Mouse (Mus musculus) CH12.LX (cell line): ENCODE results near the gene Rasa3. TPM values are rescaled to one million over a fixed set of nuclear protein-coding genes. Genes with fewer than 3 reads are reported as not detected.

Experiments used
- DNase-seq: peaks from one replicate; pipeline ENCODE4 v3.0.0-alpha.2; 2013; ENCODE audit errors: extremely low read depth
- H3K27ac ChIP-seq: 2 replicates; pipeline ENCODE4 v1.5.1; 2012; ENCODE audit warnings: low read depth, mild to moderate bottlenecking, control low read depth, moderate library complexity; ENCODE audit not compliant: insufficient read depth
- H3K27me3 ChIP-seq: replicated peaks from 2 replicates; pipeline ENCODE3; 2012; ENCODE audit warnings: inconsistent platforms
- H3K36me3 ChIP-seq, 2 experiments: replicated peaks in 1 of 2; 2 replicates each; pipeline versions ENCODE3 to v1.6.1; 2012; ENCODE audit warnings: inconsistent platforms in 1 of 2, low read length in 1 of 2, mild to moderate bottlenecking in 1 of 2, mixed read lengths in 1 of 2, moderate library complexity in 1 of 2; ENCODE audit not compliant: control insufficient read depth in 1 of 2, insufficient read depth in 1 of 2
- H3K4me1 ChIP-seq, 2 experiments: 2 replicates each; pipeline ENCODE4 v1.6.1; 2012; ENCODE audit warnings: inconsistent platforms in 1 of 2, moderate library complexity in 1 of 2; ENCODE audit not compliant: insufficient read depth in 2 of 2, control insufficient read depth in 1 of 2
- H3K4me2 ChIP-seq: 2 replicates; pipeline ENCODE4 v1.6.1; 2012; ENCODE audit warnings: low read depth, mild to moderate bottlenecking, control low read depth; ENCODE audit not compliant: poor library complexity, insufficient read depth, severe bottlenecking
- H3K4me3 ChIP-seq, 3 experiments: fragments of 150-350 bp in 1 of 3; sonication (generic) in 1 of 3; replicated peaks in 1 of 3; 2 replicates each; pipeline versions ENCODE3 to v1.5.1; 2011 to 2012; ENCODE audit warnings: low read depth in 2 of 3, low read length in 2 of 3, mild to moderate bottlenecking in 2 of 3, moderate library complexity in 2 of 3, control low read depth in 1 of 3, improper control_type of control experiment in 1 of 3, inconsistent platforms in 1 of 3, mixed read lengths in 1 of 3; ENCODE audit not compliant: poor library complexity in 1 of 3
- H3K79me2 ChIP-seq: replicated peaks from 2 replicates; pipeline ENCODE4 v1.6.1; 2012; ENCODE audit warnings: mild to moderate bottlenecking, moderate library complexity; ENCODE audit not compliant: control insufficient read depth, poor library complexity, insufficient read depth, severe bottlenecking; ENCODE audit errors: extremely low read depth
- H3K9ac ChIP-seq: 2 replicates; pipeline ENCODE4 v1.6.1; 2012; ENCODE audit warnings: low read depth, mild to moderate bottlenecking, control low read depth, moderate library complexity; ENCODE audit not compliant: insufficient read depth
- H3K9me3 ChIP-seq: replicated peaks from 2 replicates; pipeline ENCODE3; 2012; ENCODE audit warnings: low read length, inconsistent platforms, mixed read lengths
- CTCF ChIP-seq, 2 experiments: IDR thresholded peaks in 1 of 2; conservative IDR thresholded peaks in 1 of 2; 2 replicates each; pipeline ENCODE4 v1.5.1; 2011 to 2012; ENCODE audit warnings: low read depth in 2 of 2, low read length in 2 of 2, improper control_type of control experiment in 1 of 2, inconsistent platforms in 1 of 2, mild to moderate bottlenecking in 1 of 2, moderate library complexity in 1 of 2
- E2F4 ChIP-seq: IDR thresholded peaks from 2 replicates; pipeline ENCODE4 v1.6.1; 2011; ENCODE audit warnings: low read depth, low read length, improper control_type of control experiment; ENCODE audit not compliant: insufficient replicate concordance
- ETS1 ChIP-seq: conservative IDR thresholded peaks from 2 replicates; pipeline ENCODE4 v1.6.1; 2012; ENCODE audit warnings: low read depth, mild to moderate bottlenecking, inconsistent platforms, low read length, improper control_type of control experiment, moderate library complexity
- HCFC1 ChIP-seq: IDR thresholded peaks from 2 replicates; pipeline ENCODE4 v1.6.1; 2012; ENCODE audit warnings: low read depth, mild to moderate bottlenecking, inconsistent platforms, low read length, improper control_type of control experiment
- IRF4 ChIP-seq: IDR thresholded peaks from 2 replicates; pipeline ENCODE4 v1.6.1; 2014; ENCODE audit warnings: low read depth, mild to moderate bottlenecking, inconsistent platforms, low read length, improper control_type of control experiment
- JUN ChIP-seq: IDR thresholded peaks from 2 replicates; pipeline ENCODE4 v1.6.1; 2011; ENCODE audit warnings: low read depth, mild to moderate bottlenecking, low read length, improper control_type of control experiment, moderate library complexity; ENCODE audit not compliant: insufficient read depth
- JUND ChIP-seq: conservative IDR thresholded peaks from 2 replicates; pipeline ENCODE4 v1.6.1; 2011; ENCODE audit warnings: low read depth, low read length, improper control_type of control experiment
- KAT2A ChIP-seq: IDR thresholded peaks from 2 replicates; pipeline ENCODE4 v1.6.1; 2012; ENCODE audit warnings: low read length, improper control_type of control experiment, inconsistent platforms; ENCODE audit not compliant: insufficient replicate concordance
- MXI1 ChIP-seq: IDR thresholded peaks from 2 replicates; pipeline ENCODE4 v1.6.1; 2011; ENCODE audit warnings: mild to moderate bottlenecking, low read depth, low read length, improper control_type of control experiment
- NELFE ChIP-seq: IDR thresholded peaks from 2 replicates; pipeline ENCODE4 v1.6.1; 2011; ENCODE audit warnings: low read depth, low read length, improper control_type of control experiment
- NRF1 ChIP-seq: IDR thresholded peaks from 2 replicates; pipeline ENCODE4 v1.6.1; 2014; ENCODE audit warnings: low read depth, mild to moderate bottlenecking, inconsistent platforms, low read length, improper control_type of control experiment, moderate library complexity
- POLR2A ChIP-seq: IDR thresholded peaks from 2 replicates; pipeline ENCODE4 v1.6.1; 2011; ENCODE audit warnings: low read depth, mild to moderate bottlenecking, improper control_type of control experiment, low read length
- POLR2AphosphoS2 ChIP-seq: IDR thresholded peaks from 2 replicates; pipeline ENCODE4 v1.6.1; 2011; ENCODE audit warnings: low read depth, low read length, improper control_type of control experiment
- RAD21 ChIP-seq: IDR thresholded peaks from 2 replicates; pipeline ENCODE4 v1.6.1; 2011; ENCODE audit warnings: low read depth, mild to moderate bottlenecking, low read length, improper control_type of control experiment, moderate library complexity
- SIN3A ChIP-seq: IDR thresholded peaks from 2 replicates; pipeline ENCODE4 v1.6.1; 2012; ENCODE audit warnings: low read length, improper control_type of control experiment, inconsistent platforms
- TBP ChIP-seq: conservative IDR thresholded peaks from 2 replicates; pipeline ENCODE4 v1.6.1; 2011; ENCODE audit warnings: low read depth, low read length, improper control_type of control experiment
- UBTF ChIP-seq: IDR thresholded peaks from 2 replicates; pipeline ENCODE4 v1.6.1; 2012; ENCODE audit warnings: low read depth, mild to moderate bottlenecking, inconsistent platforms, low read length, improper control_type of control experiment, moderate library complexity
- USF1 ChIP-seq: IDR thresholded peaks from 2 replicates; pipeline ENCODE4 v1.6.1; 2014; ENCODE audit warnings: low read depth, mild to moderate bottlenecking, inconsistent platforms, low read length, improper control_type of control experiment
- USF2 ChIP-seq: conservative IDR thresholded peaks from 2 replicates; pipeline ENCODE4 v1.6.1; 2011; ENCODE audit warnings: low read depth, low read length, improper control_type of control experiment
- ZKSCAN1 ChIP-seq: IDR thresholded peaks from 2 replicates; pipeline ENCODE4 v1.6.1; 2012; ENCODE audit warnings: low read depth, inconsistent platforms, low read length, improper control_type of control experiment, borderline replicate concordance
- ZMIZ1 ChIP-seq: IDR thresholded peaks from 2 replicates; pipeline ENCODE4 v1.6.1; 2012; ENCODE audit warnings: low read depth, mild to moderate bottlenecking, inconsistent platforms, low read length, improper control_type of control experiment
- ZNF384 ChIP-seq: IDR thresholded peaks from 2 replicates; pipeline ENCODE4 v1.6.1; 2012; ENCODE audit warnings: low read depth, low read length, improper control_type of control experiment, inconsistent platforms
- dilution Hi-C: fragments of 300-500 bp; cut with MboI; formaldehyde crosslinking; loops from 2 replicates; pipeline ENCODE4 v1.14.3; 2020; ENCODE audit warnings: low sequenced_read_pairs; ENCODE audit not compliant: extremely low pct_unique_long_range_greater_than_20kb, extremely low pct_ligation_motif_present
- in situ Hi-C: fragments of 300-500 bp; cut with MboI; formaldehyde crosslinking; loops from 3 replicates; pipeline ENCODE4 v1.14.3; 2019; ENCODE audit warnings: low sequenced_read_pairs, low pct_ligation_motif_present, low pct_unique_long_range_greater_than_20kb, mixed read lengths
- polyA plus RNA-seq: library from polyadenylated mRNA; unstranded; fragments of >175 nt; gene quantifications from 2 replicates; pipeline ENCODE4 v1.2.1, GENCODE M21; 2012; ENCODE audit warnings: low read depth; ENCODE audit not compliant: insufficient read length
- total RNA-seq, 2 experiments: library from RNA; depleted of rRNA; stranded (reverse); fragments of 300-350 nt in 1 of 2; fragments of >200 nt in 1 of 2; gene quantifications; 2 replicates each; pipeline ENCODE4 v1.2.3; 2012 to 2014

Rasa3 gene
- total and polyA plus RNA-seq, 3 experiments, result 12.8 to 28.5 (median 13.6) TPM

GRCm38 (mm10) chr8:13704301-13704700 lies 26.9 kb upstream of the Rasa3 start:
- Histone ChIP-seq H3K4me3 (no peak overlapping the region), H3K9ac (no peak overlapping the region), H3K9me3 (no peaks in the 10 kb centered on the region), H3K79me2 (no peaks in the 10 kb centered on the region), H3K4me1 (no peaks in the 10 kb centered on the region; a peak in 1 of 4 replicates), H3K4me2 (no peak overlapping the region), H3K36me3 (no peaks in the 10 kb centered on the region), H3K27ac (no peak overlapping the region), H3K27me3 (peaks cover 4% of the 10 kb centered on the region)
- no peak for TF ChIP-seq NRF1
- in situ Hi-C loops (no loop called here), dilution Hi-C loops (no loop called here)
- no peak for DNase-seq

GRCm38 (mm10) chr8:13703756-13704155 lies 26.4 kb upstream of the Rasa3 start:
- dilution Hi-C loops, result no loop called here
- no peaks in the 10 kb centered on the region for H3K36me3 ChIP-seq
- no peak overlapping the region for H3K27ac ChIP-seq
- in situ Hi-C loops, result no loop called here
- H3K79me2 ChIP-seq, result no peaks in the 10 kb centered on the region
- H3K9me3 ChIP-seq, result no peaks in the 10 kb centered on the region
- H3K9ac ChIP-seq, result no peak overlapping the region
- H3K27me3 ChIP-seq, result peaks cover 1% of the 10 kb centered on the region
- no peak for TF ChIP-seq TBP
- TF ChIP-seq HCFC1, result no peak
- no peak for TF ChIP-seq JUND
- TF ChIP-seq USF1, result no peak
- no peak for TF ChIP-seq ETS1
- TF ChIP-seq CTCF (conservative IDR thresholded peaks at IDR 0.05 in 1 of 2, IDR thresholded peaks at IDR 0.05 in 1 of 2; ENCODE audit: low read depth in 2 of 2, low read length in 2 of 2), result no peak
- no peak for TF ChIP-seq POLR2A
- no peak for TF ChIP-seq ZKSCAN1
- TF ChIP-seq USF2, result no peak
- TF ChIP-seq NELFE, result no peak
- TF ChIP-seq E2F4, result no peak
- TF ChIP-seq ZNF384, result no peak
- TF ChIP-seq POLR2AphosphoS2, result no peak
- no peak for TF ChIP-seq NRF1
- H3K4me2 ChIP-seq, result no peak overlapping the region
- H3K4me1 ChIP-seq, result no peaks in the 10 kb centered on the region; a peak in 1 of 4 replicates
- H3K4me3 ChIP-seq, result no peak overlapping the region
- no peak for DNase-seq

GRCm38 (mm10) chr8:13702755-13703154 lies 25.4 kb upstream of the Rasa3 start:
- in situ Hi-C loops (no loop called here), dilution Hi-C loops (no loop called here)
- Histone ChIP-seq H3K79me2 (no peaks in the 10 kb centered on the region), H3K4me1 (no peaks in the 10 kb centered on the region; a peak in 1 of 4 replicates), H3K4me3 (no peak overlapping the region), H3K27me3 (no peaks in the 10 kb centered on the region), H3K9ac (no peak overlapping the region), H3K9me3 (no peaks in the 10 kb centered on the region), H3K36me3 (no peaks in the 10 kb centered on the region), H3K4me2 (no peak overlapping the region), H3K27ac (no peak overlapping the region)
- TF ChIP-seq JUN (no peak), IRF4 (no peak), KAT2A (no peak), TBP (no peak), SIN3A (no peak), ZKSCAN1 (no peak), ZMIZ1 (no peak), UBTF (no peak), USF2 (no peak), RAD21 (no peak), JUND (no peak), MXI1 (no peak)
- no peak for DNase-seq
